Mouse (Mus musculus) olfactory bulb, adult 2 months (tissue): ENCODE results near the gene Atp8a2.

Source experiments
- CTCF ChIP-seq: fragments of 200-500 bp; IDR thresholded peaks from 2 replicates; pipeline ENCODE4 v1.5.1; 2012; ENCODE audit warnings: low read depth, mild to moderate bottlenecking, low read length, moderate library complexity; ENCODE audit not compliant: insufficient read depth
- POLR2A ChIP-seq: fragments of 200-500 bp; IDR thresholded peaks from 2 replicates; pipeline ENCODE4 v1.6.1; 2012; ENCODE audit warnings: mild to moderate bottlenecking, low read depth, low read length, moderate library complexity; ENCODE audit not compliant: insufficient read depth

- TF ChIP-seq CTCF (no peak), POLR2A (no peak)
Measured at GRCm38 (mm10) chr14:59759900-59760493, 437.0 kb downstream of the Atp8a2 start.
